Mouse (Mus musculus) monocyte, adult 5-6 weeks (primary cell): ENCODE measurements at regions not wholly inside any gene's neighbourhood (a gene's known extent, or its start where the extent isn't known, plus 50 kb on each side); places are given as distances from the start of the nearest gene placed in this dataset.

Source experiments
- ATAC-seq: fragments of 153-309, 156-312 bp; replicated peaks from 2 replicates; pipeline ENCODE4 v1.8.0; 2017; ENCODE audit warnings: mild to moderate bottlenecking; ENCODE audit not compliant: low TSS enrichment, insufficient number of reproducible peaks, severe bottlenecking, poor library complexity, low FRiP score

- no peak for ATAC-seq
Observed at GRCm38 (mm10) chr5:17296571-17297035, 76.4 kb upstream of the Speer4f2 start.

GRCm38 (mm10) chr5:17299846-17300245 lies 73.1 kb upstream of the Speer4f2 start:
- no peak for ATAC-seq

- no peak for ATAC-seq
Observed at GRCm38 (mm10) chr5:17321501-17321900, 51.5 kb upstream of the Speer4f2 start.
